Mouse (Mus musculus) myocyte (in vitro differentiated cells): ENCODE measurements at regions not wholly inside any gene's neighbourhood (a gene's known extent, or its start where the extent isn't known, plus 50 kb on each side); places are given as distances from the start of the nearest gene placed in this dataset.

ENCODE experiments used
- MAX ChIP-seq: IDR thresholded peaks from one replicate; pipeline ENCODE4 v1.6.1; 2011; ENCODE audit warnings: low read depth, mild to moderate bottlenecking, control low read depth
- POLR2A ChIP-seq: IDR thresholded peaks from one replicate; pipeline ENCODE4 v1.6.1; 2011; ENCODE audit warnings: low read depth, mild to moderate bottlenecking, control low read depth, moderate library complexity; ENCODE audit not compliant: insufficient read length
- REST ChIP-seq: IDR thresholded peaks from one replicate; pipeline ENCODE4 v1.6.1; 2011; ENCODE audit warnings: mild to moderate bottlenecking, control low read depth, moderate library complexity; ENCODE audit not compliant: insufficient read depth, insufficient read length

GRCm38 (mm10) chr9:23669230-23669629, 428.6 kb upstream of the Npsr1 start:
- no peak for TF ChIP-seq POLR2A
- TF ChIP-seq REST: no peak
- no peak for TF ChIP-seq MAX
